Mouse (Mus musculus): Measurements from ENCODE around the gene Slc2a13.

GRCm38 (mm10) chr15:91503291-91503690 is 69.8 kb downstream of the Slc2a13 start:
- no peak for TF ChIP-seq EP300 (IDR thresholded peaks at IDR 0.05; ENCODE audit: low read depth)
- TF ChIP-seq CTCF (IDR thresholded peaks at IDR 0.05; ENCODE audit: low read depth): no peak
